Mouse (Mus musculus) adrenal gland, adult 18-20 months (tissue): ENCODE results near the gene Mycbp2. TPM values are rescaled to one million over a fixed set of nuclear protein-coding genes. Genes with fewer than 3 reads are reported as not detected.

Experiments used
- DNase-seq, 2 experiments: peaks; one replicate each; pipeline ENCODE4 v3.0.0; 2021 to 2022; ENCODE audit warnings: low spot score in 2 of 2
- total RNA-seq, 2 experiments: library from RNA; stranded (reverse); gene quantifications; 1 replicate in 1 of 2; 2 replicates in 1 of 2; pipeline ENCODE4 v1.2.3; 2021

Mycbp2 gene
- total RNA-seq, 2 experiments from 2014 or later, result 42.0 to 44.8 TPM

DNA sequence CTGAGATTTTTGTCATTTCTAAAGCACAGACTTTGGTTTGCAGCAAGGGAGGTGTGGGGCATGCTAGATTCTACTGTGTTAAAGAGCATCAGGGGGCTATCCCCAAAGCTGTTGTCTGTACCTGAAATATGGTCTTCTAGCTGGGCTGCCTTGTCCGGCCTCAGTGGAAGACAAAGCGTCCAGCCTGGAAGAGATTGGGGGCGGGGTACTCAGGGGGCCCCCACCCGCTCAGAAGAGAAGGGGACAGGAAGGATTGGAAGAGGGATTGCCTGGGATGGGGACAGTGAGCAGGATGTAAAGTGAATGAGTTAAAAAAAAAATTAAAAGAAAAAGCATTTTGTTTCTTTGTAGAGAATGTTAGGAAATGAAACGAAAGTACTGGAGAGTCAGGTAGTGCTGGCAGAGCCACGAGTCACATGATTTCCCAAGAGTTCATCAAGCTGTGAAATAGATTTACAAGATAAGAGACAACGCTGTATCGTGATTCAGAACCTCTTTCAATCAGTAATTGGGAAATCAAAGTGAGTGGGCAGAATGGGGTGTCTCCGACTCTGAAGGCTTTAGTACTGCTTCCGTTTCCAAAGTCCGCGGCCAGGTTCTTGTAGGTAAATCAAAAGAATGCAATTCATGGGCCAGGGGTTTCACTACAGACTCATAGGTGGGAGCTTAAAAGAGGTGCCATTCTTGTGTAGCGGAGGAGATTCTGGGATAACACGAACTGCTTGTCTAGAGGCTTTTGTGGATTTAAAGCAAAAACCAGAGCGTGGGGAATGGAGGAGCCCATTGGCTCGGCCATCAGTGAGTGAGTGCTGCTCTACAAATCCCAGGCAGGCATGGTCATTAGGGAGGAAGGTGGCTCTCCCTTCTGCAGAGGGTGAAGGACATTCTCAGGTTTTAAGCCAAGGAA, 268.4 kb downstream of the Mycbp2 start:
- DNase-seq, result no peak

DNA sequence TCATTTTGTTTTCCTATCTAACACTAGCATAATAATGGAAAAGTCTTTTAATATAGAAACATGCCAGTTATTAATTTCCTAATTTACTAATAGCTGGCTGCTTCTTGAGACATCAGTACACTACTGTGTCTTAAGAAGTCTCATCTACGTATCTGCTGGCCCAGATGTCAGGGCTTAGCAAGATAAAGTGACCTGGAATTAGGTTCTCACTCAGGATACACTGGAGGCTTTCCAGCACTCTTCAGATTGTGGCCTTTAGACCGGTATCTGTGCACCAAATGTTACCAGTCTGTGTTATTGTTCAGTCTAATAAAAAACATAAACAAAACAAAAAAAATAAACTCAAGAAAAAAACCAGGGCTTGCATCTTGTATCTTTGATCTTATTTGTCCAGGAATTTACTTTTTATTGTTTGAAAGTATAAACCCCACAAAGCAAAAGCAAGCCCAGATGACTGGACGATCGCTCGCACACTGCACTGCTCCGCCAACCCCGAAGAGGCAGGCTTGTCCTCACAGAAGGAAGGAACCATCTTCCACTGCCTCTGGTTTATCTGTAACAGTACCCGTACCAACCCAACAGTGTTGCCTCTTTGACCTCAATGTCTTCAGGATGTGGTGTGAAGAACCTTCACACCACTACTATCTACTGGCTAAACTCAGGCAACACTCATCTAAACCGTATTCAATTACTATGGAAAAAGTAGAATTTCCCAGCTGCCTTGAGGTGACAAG, 269.2 kb downstream of the Mycbp2 start:
- DNase-seq, result no peak

DNA sequence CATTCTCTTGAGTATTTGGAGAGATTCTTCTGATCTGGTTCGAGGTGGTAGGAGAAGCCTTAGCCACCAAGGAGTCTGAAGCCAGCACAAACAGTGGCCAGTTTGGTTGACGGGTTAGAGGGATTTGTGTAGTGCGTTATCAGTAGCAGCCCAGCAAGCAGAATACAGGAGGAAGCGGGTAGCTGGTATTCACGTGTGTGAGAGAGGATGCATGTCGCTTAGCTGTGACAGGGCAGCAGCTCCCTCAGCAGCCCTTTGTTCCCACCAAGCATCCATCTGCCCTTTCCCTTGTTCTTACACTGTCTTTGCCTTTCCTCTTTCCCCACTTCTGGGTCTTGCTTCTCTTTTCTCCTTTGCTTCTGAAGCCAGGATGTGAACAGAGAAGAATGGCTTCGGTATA, 271.4 kb downstream of the Mycbp2 start:
- DNase-seq, result no peak

DNA sequence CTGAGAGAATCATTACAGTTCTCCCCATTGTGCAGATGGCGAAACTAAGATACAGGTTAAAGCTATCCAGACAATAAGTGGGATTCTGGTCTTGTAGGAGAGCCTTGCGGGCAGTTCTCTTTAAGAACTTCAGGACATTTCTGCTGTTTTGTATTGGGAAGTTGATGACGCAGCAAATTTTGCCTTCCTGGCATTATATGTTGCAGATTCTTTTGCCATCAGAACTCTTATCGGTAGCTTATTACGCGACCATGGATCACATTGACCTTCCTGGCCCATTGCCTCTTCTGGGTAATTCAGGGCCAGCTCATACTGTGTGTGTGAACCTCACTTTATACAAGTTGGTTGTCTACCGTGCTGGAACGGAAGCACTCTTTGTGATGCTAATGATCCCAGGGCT, 272.8 kb downstream of the Mycbp2 start:
- no peak for DNase-seq

DNA sequence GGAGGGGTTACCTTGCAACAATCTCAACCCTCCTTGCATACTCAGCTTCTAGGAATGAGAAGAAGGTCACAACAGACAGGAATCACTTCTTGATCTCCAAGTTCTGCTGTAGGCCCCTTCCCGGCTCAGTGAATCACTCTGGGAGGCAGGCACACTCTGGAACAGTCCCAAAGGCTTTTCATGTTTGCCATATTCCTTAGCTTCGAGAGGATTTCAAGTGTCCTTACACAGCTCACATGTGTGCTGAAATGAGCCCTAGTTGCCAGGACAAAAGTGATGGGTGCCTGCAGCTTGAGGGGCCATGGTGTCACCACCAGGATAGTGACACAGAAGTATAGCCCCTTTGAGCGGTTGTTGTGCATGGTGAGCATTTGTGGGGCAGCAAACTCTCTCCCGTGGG, 273.9 kb downstream of the Mycbp2 start:
- DNase-seq, result no peak

DNA sequence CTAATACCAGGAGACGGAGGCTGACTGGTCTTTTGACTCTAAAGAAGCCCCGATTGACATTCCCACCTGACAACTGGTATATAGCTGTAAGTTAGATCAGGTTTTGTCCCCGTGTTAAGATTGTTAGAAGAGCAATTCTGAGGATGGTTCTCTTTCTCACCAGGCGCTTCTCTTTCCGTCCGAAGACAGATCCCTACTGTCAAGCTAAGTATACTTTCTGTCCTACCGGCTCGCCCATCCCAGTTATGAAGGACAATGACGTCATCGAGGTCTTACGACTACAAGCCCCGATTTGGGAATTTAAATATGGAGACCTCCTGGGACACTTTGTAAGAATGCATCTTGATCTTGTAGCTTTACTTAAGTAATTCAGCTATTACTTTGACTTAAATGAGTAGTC, 275.1 kb downstream of the Mycbp2 start:
- no peak for DNase-seq

- no peak for DNase-seq
Observed at GRCm38 (mm10) chr14:103070790-103071189, 275.8 kb downstream of the Mycbp2 start.

- DNase-seq, result peak; percentile 93 to 95
Observed at GRCm38 (mm10) chr14:103069864-103070611, 276.6 kb downstream of the Mycbp2 start, which contains the start of gene Cln5. TSS of gene Cln5 (plus strand) at chr14:103070216.

- no peak for DNase-seq
Observed at GRCm38 (mm10) chr14:103069465-103069863, 277.1 kb downstream of the Mycbp2 start.

GRCm38 (mm10) chr14:103065294-103066167, 281.1 kb downstream of the Mycbp2 start:
- DNase-seq, result peak; percentile 78

Other genes with a start within 250 kb of the Mycbp2 start
- 10 to 100 TPM; 61.3 to 71.8 TPM for gene Fbxl3, start 247.2 kb downstream of the Mycbp2 start, total RNA-seq
- under 1 TPM; 0.23 to 0.29 TPM for gene Scel, start 166.5 kb upstream of the Mycbp2 start, total RNA-seq